Mouse (Mus musculus) c-Kit-positive CD71-positive TER-119-negative erythroid progenitor cells, embryonic 14.5 days (primary cell): ENCODE results near the gene Sgsh.

ENCODE experiments used
- DNase-seq: peaks from one replicate; pipeline ENCODE4 v3.0.0-alpha.2; 2013; ENCODE audit warnings: low read depth

Gene Sgsh

GRCm38 (mm10) chr11:119307658-119307867 lies 47.8 kb downstream of the Sgsh start, which contains the start of gene Card14:
TSS of gene Card14 (plus strand) at chr11:119307768.
- no peak for DNase-seq

DNA sequence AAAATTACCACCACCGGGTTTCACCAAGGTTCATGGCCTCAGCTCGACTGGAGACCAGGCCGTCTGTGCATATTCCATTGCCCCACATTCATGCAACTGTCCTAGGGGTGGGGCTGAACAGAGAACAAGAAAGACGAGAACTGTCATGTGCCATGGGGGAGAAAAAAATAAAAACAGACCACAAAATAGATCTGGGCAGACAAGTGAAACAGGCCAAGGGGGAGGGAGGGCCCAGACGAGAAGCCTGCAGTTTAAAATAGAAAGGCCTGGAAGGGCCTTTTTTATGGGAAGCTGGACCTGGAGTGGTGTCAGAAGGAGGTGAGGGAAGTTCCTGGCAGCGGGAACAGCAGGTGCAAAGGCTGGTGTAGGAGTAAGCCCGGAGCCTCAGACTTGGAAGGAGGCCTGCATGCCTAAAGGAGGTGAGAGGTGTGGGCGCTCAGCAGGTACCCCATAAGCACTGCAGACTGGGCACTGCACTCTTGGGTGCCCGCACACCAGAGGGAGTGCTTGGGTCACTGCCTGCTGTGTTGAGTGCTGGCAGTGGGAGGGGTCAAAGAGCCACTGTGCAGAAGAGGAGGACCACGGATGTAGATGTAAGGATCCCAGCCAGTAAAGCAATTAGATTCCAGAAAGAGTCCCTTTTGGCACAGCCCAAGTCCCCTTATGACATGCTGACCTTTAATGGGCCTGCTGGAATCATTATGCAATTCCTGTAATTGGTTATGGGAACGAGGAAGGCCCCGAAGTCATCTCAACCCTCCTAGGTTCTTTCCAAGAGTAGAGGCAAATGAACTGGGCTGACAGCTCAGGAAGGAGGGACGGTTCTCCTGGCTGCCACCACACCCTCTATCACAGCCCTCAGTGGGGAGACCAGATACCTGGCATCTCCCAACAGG lies 48.3 kb downstream of the Sgsh start:
- no peak for DNase-seq

- peak; percentile 40 for DNase-seq
Observed at GRCm38 (mm10) chr11:119304904-119305712, 50.2 kb downstream of the Sgsh start.

GRCm38 (mm10) chr11:119300986-119301385 lies 54.4 kb downstream of the Sgsh start:
- DNase-seq: no peak

- no peak for DNase-seq
Observed at GRCm38 (mm10) chr11:119300246-119300935, 54.9 kb downstream of the Sgsh start.

DNA sequence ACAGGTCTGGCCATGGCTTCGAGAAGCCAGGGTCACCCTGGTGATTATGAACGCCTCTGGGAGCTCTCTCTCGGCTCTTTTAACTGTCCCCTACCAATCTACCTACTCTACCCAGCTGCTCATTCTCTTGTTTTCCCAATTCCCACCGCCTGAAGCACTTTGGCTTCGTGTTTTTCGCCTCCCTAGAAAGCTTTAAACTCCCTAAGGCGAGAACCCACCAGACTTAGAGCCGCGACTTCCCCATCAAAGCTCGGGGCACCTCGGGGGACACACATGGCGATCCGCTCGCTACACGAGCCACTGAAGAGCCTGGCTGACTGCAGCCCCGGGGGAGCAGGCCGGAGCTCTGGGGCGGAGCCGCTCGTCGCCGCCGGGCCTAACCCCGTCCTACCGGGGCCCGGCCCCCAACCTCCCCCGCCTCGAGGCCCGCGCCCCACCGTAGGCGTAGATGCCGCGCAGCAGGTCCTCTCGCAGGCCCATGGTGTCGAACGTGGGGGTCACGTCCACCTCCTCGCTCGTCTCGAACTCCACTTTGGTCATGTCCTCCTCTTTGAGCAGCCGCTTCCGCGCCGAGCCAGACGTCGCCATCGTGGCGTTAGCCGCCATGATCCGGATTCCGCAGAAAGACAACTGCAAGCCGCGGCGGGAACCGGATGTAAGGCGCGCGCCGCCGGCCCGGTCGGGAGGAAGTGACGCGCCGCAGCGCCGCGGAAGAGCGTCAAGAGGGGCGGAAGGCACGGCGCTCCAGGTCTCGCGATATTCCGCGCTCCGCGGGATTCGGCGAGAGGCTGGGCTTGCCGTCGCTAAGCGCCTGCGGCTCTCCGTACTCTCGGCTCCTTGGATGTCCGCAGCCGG lies 55.7 kb downstream of the Sgsh start, which contains the start of gene Eif4a3:
Gene Eif4a3, minus strand, starts transcription at position 699 of the 855 bp plus-strand sequence.
- DNase-seq: peak; percentile 93

- DNase-seq: no peak
Observed at GRCm38 (mm10) chr11:119298917-119299316, 56.4 kb downstream of the Sgsh start.

- no peak for DNase-seq
Observed at GRCm38 (mm10) chr11:119297996-119298395, 57.3 kb downstream of the Sgsh start.
